Mouse (Mus musculus) MEL (cell line): ENCODE data around the gene Tnik. TPM values are rescaled to one million over a fixed set of nuclear protein-coding genes. Genes with fewer than 3 reads are reported as not detected.

Experiments used
- DNase-seq: peaks from one replicate; pipeline ENCODE4 v3.0.0; 2011; ENCODE audit warnings: low read depth, low spot score
- H3K27ac ChIP-seq: 2 replicates; pipeline ENCODE4 v1.5.1; 2012; ENCODE audit warnings: low read depth, mild to moderate bottlenecking, control low read depth, low read length, moderate library complexity; ENCODE audit not compliant: control insufficient read depth
- H3K27me3 ChIP-seq, 2 experiments: fragments of 150-350 bp in 1 of 2; sonication (generic) in 1 of 2; 2 replicates each; pipeline ENCODE4 v1.6.1; 2012; ENCODE audit warnings: low read length in 2 of 2, mild to moderate bottlenecking in 2 of 2, improper control_type of control experiment in 1 of 2, moderate library complexity in 1 of 2; ENCODE audit not compliant: insufficient read depth in 2 of 2, control insufficient read depth in 1 of 2
- H3K36me3 ChIP-seq, 2 experiments: 2 replicates each; pipeline ENCODE4 v1.6.1; 2012 to 2014; ENCODE audit warnings: low read length in 2 of 2, improper control_type of control experiment in 1 of 2, inconsistent platforms in 1 of 2, mild to moderate bottlenecking in 1 of 2; ENCODE audit not compliant: insufficient read depth in 2 of 2, control insufficient read depth in 1 of 2
- H3K4me1 ChIP-seq, 2 experiments: fragments of 150-350 bp in 1 of 2; sonication (generic) in 1 of 2; 2 replicates each; pipeline ENCODE4 v1.6.1; 2012; ENCODE audit warnings: low read length in 2 of 2, improper control_type of control experiment in 1 of 2, mild to moderate bottlenecking in 1 of 2; ENCODE audit not compliant: insufficient read depth in 2 of 2, control insufficient read depth in 1 of 2
- H3K4me3 ChIP-seq, 2 experiments: fragments of 150-350 bp in 1 of 2; sonication (generic) in 1 of 2; 2 replicates each; pipeline ENCODE4 v1.5.1; 2012; ENCODE audit warnings: low read depth in 2 of 2, low read length in 2 of 2, mild to moderate bottlenecking in 2 of 2, moderate library complexity in 2 of 2, control low read depth in 1 of 2, improper control_type of control experiment in 1 of 2; ENCODE audit not compliant: control insufficient read depth in 1 of 2, insufficient read depth in 1 of 2
- H3K79me2 ChIP-seq: 2 replicates; pipeline ENCODE4 v1.6.1; 2012; ENCODE audit warnings: mild to moderate bottlenecking, low read length, moderate library complexity; ENCODE audit not compliant: control insufficient read depth, poor library complexity, insufficient read depth
- H3K9ac ChIP-seq: 2 replicates; pipeline ENCODE4 v1.6.1; 2012; ENCODE audit warnings: low read depth, mild to moderate bottlenecking, control low read depth, low read length, moderate library complexity; ENCODE audit not compliant: control insufficient read depth, poor library complexity, severe bottlenecking
- H3K9me3 ChIP-seq: fragments of 150-350 bp; sonication (generic); replicated peaks from 2 replicates; pipeline ENCODE4 v1.6.1; 2012; ENCODE audit warnings: mild to moderate bottlenecking, low read length, improper control_type of control experiment, moderate library complexity; ENCODE audit not compliant: insufficient read depth
- BHLHE40 ChIP-seq: IDR thresholded peaks from 2 replicates; pipeline ENCODE4 v1.6.1; 2012; ENCODE audit warnings: low read depth, mild to moderate bottlenecking, inconsistent platforms, low read length, improper control_type of control experiment, borderline replicate concordance
- CHD2 ChIP-seq: IDR thresholded peaks from 2 replicates; pipeline ENCODE4 v1.6.1; 2011; ENCODE audit warnings: low read length, improper control_type of control experiment
- CTCF ChIP-seq, 3 experiments: IDR thresholded peaks in 2 of 3; conservative IDR thresholded peaks in 1 of 3; 2 replicates each; pipeline ENCODE4 v1.5.1; 2011 to 2012; ENCODE audit warnings: low read length in 3 of 3, low read depth in 2 of 3, mild to moderate bottlenecking in 2 of 3, improper control_type of control experiment in 1 of 3, inconsistent platforms in 1 of 3, mixed read lengths in 1 of 3, moderate library complexity in 1 of 3; ENCODE audit not compliant: control insufficient read depth in 1 of 3, insufficient read depth in 1 of 3, poor library complexity in 1 of 3, severe bottlenecking in 1 of 3
- E2F4 ChIP-seq: IDR thresholded peaks from 2 replicates; pipeline ENCODE4 v1.6.1; 2011; ENCODE audit warnings: low read depth, low read length, improper control_type of control experiment, borderline replicate concordance
- JUND ChIP-seq: IDR thresholded peaks from 2 replicates; pipeline ENCODE4 v1.6.1; 2011; ENCODE audit warnings: low read depth, mild to moderate bottlenecking, improper control_type of control experiment, low read length
- MXI1 ChIP-seq: IDR thresholded peaks from 2 replicates; pipeline ENCODE4 v1.6.1; 2011; ENCODE audit warnings: mild to moderate bottlenecking, low read depth, low read length, improper control_type of control experiment
- MYC ChIP-seq: IDR thresholded peaks from 2 replicates; pipeline ENCODE4 v1.6.1; 2011; ENCODE audit warnings: low read depth, mild to moderate bottlenecking, low read length, improper control_type of control experiment, moderate library complexity
- POLR2A ChIP-seq, 2 experiments: IDR thresholded peaks; 2 replicates each; pipeline ENCODE4 v1.6.1; 2011 to 2012; ENCODE audit warnings: low read length in 2 of 2, mild to moderate bottlenecking in 2 of 2, control low read depth in 1 of 2, improper control_type of control experiment in 1 of 2, low read depth in 1 of 2, moderate library complexity in 1 of 2; ENCODE audit not compliant: control insufficient read depth in 1 of 2, insufficient read depth in 1 of 2, poor library complexity in 1 of 2
- POLR2AphosphoS2 ChIP-seq: IDR thresholded peaks from 2 replicates; pipeline ENCODE4 v1.6.1; 2011; ENCODE audit warnings: low read length, improper control_type of control experiment
- RAD21 ChIP-seq: IDR thresholded peaks from 2 replicates; pipeline ENCODE4 v1.6.1; 2011; ENCODE audit warnings: mild to moderate bottlenecking, low read depth, low read length, improper control_type of control experiment
- RCOR1 ChIP-seq: IDR thresholded peaks from 2 replicates; pipeline ENCODE4 v1.6.1; 2012; ENCODE audit warnings: low read depth, mild to moderate bottlenecking, inconsistent platforms, low read length, improper control_type of control experiment
- TAL1 ChIP-seq: IDR thresholded peaks from 2 replicates; pipeline ENCODE4 v1.6.1; 2012; ENCODE audit warnings: mild to moderate bottlenecking, inconsistent platforms, low read length, moderate library complexity, mixed read lengths
- UBTF ChIP-seq: IDR thresholded peaks from 2 replicates; pipeline ENCODE4 v1.6.1; 2012; ENCODE audit warnings: low read depth, mild to moderate bottlenecking, inconsistent platforms, low read length, improper control_type of control experiment, moderate library complexity, borderline replicate concordance; ENCODE audit not compliant: insufficient read depth
- USF1 ChIP-seq: IDR thresholded peaks from 2 replicates; pipeline ENCODE4 v1.6.1; 2014; ENCODE audit warnings: low read depth, mild to moderate bottlenecking, inconsistent platforms, low read length, improper control_type of control experiment, moderate library complexity
- USF2 ChIP-seq, 2 experiments: IDR thresholded peaks; 2 replicates each; pipeline ENCODE4 v1.6.1; 2011 to 2012; ENCODE audit warnings: improper control_type of control experiment in 2 of 2, low read length in 2 of 2, borderline replicate concordance in 1 of 2, inconsistent platforms in 1 of 2, low read depth in 1 of 2, mild to moderate bottlenecking in 1 of 2; ENCODE audit not compliant: insufficient read depth in 1 of 2
- ZKSCAN1 ChIP-seq: IDR thresholded peaks from 2 replicates; pipeline ENCODE4 v1.6.1; 2012; ENCODE audit warnings: low read depth, mild to moderate bottlenecking, inconsistent platforms, low read length, improper control_type of control experiment, moderate library complexity
- polyA plus RNA-seq, 2 experiments: library from polyadenylated mRNA; stranded (reverse) in 1 of 2; unstranded in 1 of 2; fragments of >175 nt in 1 of 2; fragments of >200 nt in 1 of 2; gene quantifications; 2 replicates each; pipeline versions ENCODE4 v1.2.1 to v1.2.4; 2012; ENCODE audit warnings: low replicate concordance in 2 of 2, low read depth in 1 of 2; ENCODE audit not compliant: insufficient read length in 2 of 2, insufficient read depth in 1 of 2, missing spikeins in 1 of 2
- total RNA-seq: library from RNA; depleted of rRNA; stranded (reverse); fragments of 300-350 nt; gene quantifications from 2 replicates; pipeline ENCODE4 v1.2.3, GENCODE M21; 2012

Tnik gene
- total and polyA plus RNA-seq, 3 experiments: 9.9 to 78.4 (median 13.6) TPM

DNA sequence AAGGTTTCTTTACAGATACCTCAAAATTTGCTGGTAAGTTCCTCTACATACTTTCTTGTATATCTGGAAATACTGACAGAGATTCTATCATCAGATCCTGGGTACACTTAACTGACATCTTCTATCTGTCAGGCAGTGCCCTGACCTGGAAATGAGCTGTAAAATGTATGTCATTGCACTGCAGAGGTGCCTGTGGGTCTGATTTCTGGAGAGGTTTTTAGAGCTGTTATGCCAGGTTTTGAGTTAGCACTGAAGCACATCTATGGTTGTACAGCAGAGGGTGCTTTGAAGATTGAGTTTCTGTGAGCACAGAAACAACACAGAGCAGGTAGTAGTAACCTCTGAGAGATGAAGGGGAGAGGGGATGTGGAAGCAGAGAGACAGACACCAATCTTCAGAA lies 129.5 kb downstream of the Tnik start:
- H3K79me2 ChIP-seq: no peaks in the 10 kb centered on the region
- no peaks in the 10 kb centered on the region for H3K4me1 ChIP-seq
- no peak overlapping the region for H3K4me3 ChIP-seq
- no peak overlapping the region for H3K27ac ChIP-seq
- no peaks in the 10 kb centered on the region for H3K36me3 ChIP-seq
- no peaks in the 10 kb centered on the region for H3K9me3 ChIP-seq
- no peak overlapping the region for H3K9ac ChIP-seq
- no peaks in the 10 kb centered on the region for H3K27me3 ChIP-seq
- TF ChIP-seq RCOR1 (no peak), ZKSCAN1 (no peak), CHD2 (no peak), CTCF (IDR thresholded peaks at IDR 0.05 in 2 of 3, conservative IDR thresholded peaks at IDR 0.05 in 1 of 3; ENCODE audit: control insufficient read depth in 1 of 3, insufficient read depth in 1 of 3, low read depth in 2 of 3, low read length in 3 of 3, poor library complexity in 1 of 3, severe bottlenecking in 1 of 3) (no peak), JUND (no peak), UBTF (no peak), USF2 (IDR thresholded peaks at IDR 0.05; ENCODE audit: borderline replicate concordance in 1 of 2, insufficient read depth in 1 of 2, low read depth in 1 of 2, low read length in 2 of 2) (no peak), USF1 (no peak), MXI1 (no peak), RAD21 (no peak), MYC (no peak), POLR2AphosphoS2 (no peak)
- TF ChIP-seq, all 39 proteins: peak for 0
- DNase-seq: no peak

DNA sequence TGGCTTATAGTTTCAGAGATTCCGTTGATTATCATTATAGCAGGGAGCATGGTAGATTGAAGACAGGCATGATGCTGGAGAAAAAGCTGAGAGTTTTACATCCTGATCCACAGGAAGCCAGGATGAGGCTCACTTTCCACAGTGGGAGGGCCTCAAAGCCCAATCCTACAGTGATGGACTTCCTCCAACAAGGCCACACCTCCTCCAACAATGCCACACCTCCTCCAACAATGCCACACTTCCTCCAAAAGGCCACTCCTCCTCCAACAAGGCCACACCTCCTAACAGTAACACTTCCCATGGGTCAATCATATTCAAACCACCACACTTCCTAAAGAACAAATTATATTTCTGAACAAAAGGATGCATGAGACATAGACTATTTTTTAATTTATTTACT lies 135.8 kb downstream of the Tnik start:
- H3K36me3 ChIP-seq: peaks cover 0 to 4% of the 10 kb centered on the region in 2 experiments; a peak in 2 of 4 replicates
- no peak for TF ChIP-seq BHLHE40
- TF ChIP-seq CHD2: no peak
- TF ChIP-seq E2F4: no peak
- TF ChIP-seq POLR2A (IDR thresholded peaks at IDR 0.05; ENCODE audit: control insufficient read depth in 1 of 2, insufficient read depth in 1 of 2, low read depth in 1 of 2, low read length in 2 of 2, poor library complexity in 1 of 2): no peak
- no peak for TF ChIP-seq RCOR1
- TF ChIP-seq TAL1: no peak
- H3K27ac ChIP-seq: no peak overlapping the region
- peak; percentile 19 for DNase-seq
- H3K79me2 ChIP-seq: no peaks in the 10 kb centered on the region
- no peak overlapping the region for H3K4me3 ChIP-seq
- no peak overlapping the region for H3K9ac ChIP-seq
- no peaks in the 10 kb centered on the region for H3K9me3 ChIP-seq
- H3K4me1 ChIP-seq: peaks cover 2 to 14% of the 10 kb centered on the region in 2 experiments; a peak in 3 of 4 replicates
- no peaks in the 10 kb centered on the region for H3K27me3 ChIP-seq
